ENCODE assay signal across 7 mouse cellular contexts in the genomic region with DNA sequence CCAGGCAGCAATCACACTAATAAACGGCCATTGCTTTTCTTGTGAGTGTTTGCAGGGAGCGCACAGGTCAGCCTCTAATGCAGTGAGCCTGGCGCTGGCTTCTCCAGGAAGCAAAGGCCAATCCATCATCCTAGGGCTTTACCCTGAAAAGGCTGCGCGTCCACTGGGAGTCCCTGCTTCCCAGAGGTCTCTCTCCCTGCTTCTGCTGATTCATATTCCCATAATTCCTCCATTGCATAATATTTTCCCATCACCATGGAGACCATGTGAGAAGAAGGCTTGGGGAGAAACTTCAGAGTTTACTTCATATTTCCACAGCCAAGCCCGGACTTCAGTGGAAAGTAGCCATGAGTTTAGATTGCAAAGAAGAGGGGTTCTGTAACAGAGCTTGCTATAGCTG. TPM values are rescaled to one million over a fixed set of nuclear protein-coding genes. Genes with fewer than 3 reads are reported as not detected.
DNase-seq lines count a peak whose midpoint lies in the region; ATAC-seq and TF ChIP-seq lines count a peak whose summit lies in the region.

No protein-coding gene starts in this region.

- DNase-seq in right cerebral cortex, postnatal 25 days: peak; percentile 44
- no peak for DNase-seq in right cerebral cortex, postnatal 14 days
- DNase-seq in heart, adult 8-10 months (ENCODE audit: low spot score): peak; percentile 82
- peak; percentile 48 for DNase-seq in midbrain, postnatal 0 days (ENCODE audit: low spot score)
- DNase-seq in cerebellum, adult 9-11 months: no peak

- H3K4me3 ChIP-seq in kidney, embryonic 16.5 days (ENCODE audit: low read length): no peak overlapping the region
- H3K4me3 ChIP-seq in midbrain, postnatal 0 days (ENCODE audit: low read depth, low read length): no peak overlapping the region

- 0 out of 2 replicates have a peak overlapping the region, but pooled peaks have one; percentile 64 for H3K27ac ChIP-seq in kidney, embryonic 16.5 days (ENCODE audit: low read length)
- peak overlapping the region; percentile 49; the same call in 1 of the 2 replicates for H3K27ac ChIP-seq in midbrain, postnatal 0 days (ENCODE audit: low read depth, low read length)

- no peak overlapping the region for H3K4me2 ChIP-seq in kidney, embryonic 16.5 days (replicated peaks; ENCODE audit: low read depth, low read length)
- H3K4me2 ChIP-seq in midbrain, postnatal 0 days (ENCODE audit: low read depth, low read length, poor library complexity, severe bottlenecking): no peak overlapping the region

- no peaks in the 10 kb centered on the region for H3K36me3 ChIP-seq in kidney, embryonic 16.5 days (ENCODE audit: insufficient read depth, low read length)
- H3K36me3 ChIP-seq in midbrain, postnatal 0 days (ENCODE audit: insufficient read depth, low read length): no peaks in the 10 kb centered on the region

- H3K9ac ChIP-seq in kidney, embryonic 16.5 days (replicated peaks; ENCODE audit: low read length): no peak overlapping the region
- no peak overlapping the region for H3K9ac ChIP-seq in midbrain, postnatal 0 days (replicated peaks; ENCODE audit: low read length, poor library complexity, severe bottlenecking)

- no peaks in the 10 kb centered on the region for H3K9me3 ChIP-seq in kidney, embryonic 16.5 days (ENCODE audit: low read length)
- H3K9me3 ChIP-seq in midbrain, postnatal 0 days (ENCODE audit: low read length): no peaks in the 10 kb centered on the region

- 45% methylated on average over 6 of the region's 6 CpGs for WGBS in kidney, embryonic 16.5 days
- WGBS in midbrain, postnatal 0 days: 45% methylated on average over 6 of the region's 6 CpGs

- ATAC-seq in kidney, embryonic 16.5 days (ENCODE audit: low FRiP score, low TSS enrichment): peak; percentile 52; the same call in 1 of the 2 replicates
- ATAC-seq in midbrain, postnatal 0 days (ENCODE audit: low FRiP score): no peak
- no peak for ATAC-seq in activated CD4-positive, CD25-positive, alpha-beta regulatory T cell, adult 4 months

- peaks cover 12% of the 10 kb centered on the region; the same call in 1 of the 2 replicates for H3K4me1 ChIP-seq in kidney, embryonic 16.5 days (ENCODE audit: insufficient read depth, low read length)
- 0 out of 2 replicates have a peak, but pooled peaks cover 4% of the 10 kb centered on the region for H3K4me1 ChIP-seq in midbrain, postnatal 0 days (ENCODE audit: insufficient read depth, low read length)

- no peaks in the 10 kb centered on the region for H3K27me3 ChIP-seq in kidney, embryonic 16.5 days (ENCODE audit: insufficient read depth, low read length)
- H3K27me3 ChIP-seq in midbrain, postnatal 0 days (ENCODE audit: insufficient read depth, low read length): no peaks in the 10 kb centered on the region

- no peak for TF ChIP-seq CTCF in midbrain, postnatal 0 days (IDR thresholded peaks at IDR 0.05)

RNA-seq across cellular contexts. Expression of gene Eml1, which starts 33.2 kb away (rescaled TPM):
- total RNA-seq in heart, adult 8-10 months (2022): 10 to 100 TPM; 65.1 to 92.0 (median 80.7) TPM
- polyA plus RNA-seq in kidney, embryonic 16.5 days (2015; fragmentation: Nextera tagmentation; extraction: Ambion mirVana): 82.7 and 92.4 TPM in 2 replicates
- total RNA-seq in midbrain, postnatal 0 days (2014; rRNA removed): 43.9 and 52.0 TPM in 2 replicates
- 34.0 and 37.4 TPM in 2 replicates for polyA plus RNA-seq in midbrain, postnatal 0 days (2015; fragmentation: Nextera tagmentation; extraction: Ambion mirVana)
- polyA plus RNA-seq in activated CD4-positive, CD25-positive, alpha-beta regulatory T cell, adult 4 months (2017; shearing (Covaris generic)): under 1 TPM in 1 of 2 experiments, not detected in 1; 0.38 TPM

Comparison
In these comparisons a context has a peak if more than half of its experiments do, and no peak if none do; other contexts are left out.
1. DNase-seq: peak in right cerebral cortex, postnatal 25 days (single experiment), heart, adult 8-10 months (single experiment) and midbrain, postnatal 0 days (single experiment); none in right cerebral cortex, postnatal 14 days (single experiment) and cerebellum, adult 9-11 months (single experiment).
2. RNA of gene Eml1, which starts 33.2 kb away (polyA plus RNA-seq): 82.7 to 92.4 TPM in kidney, embryonic 16.5 days and 34.0 to 37.4 TPM in midbrain, postnatal 0 days; 0.38 TPM in activated CD4-positive, CD25-positive, alpha-beta regulatory T cell, adult 4 months; every median in the first group is over 10 times any median in the second.